Mouse (Mus musculus) cerebellum, adult 11 months (tissue): ENCODE measurements around the gene Stk39.
A peak's percentile ranks its signal among the peaks of the same experiment; 100 is the strongest.

Experiments
- DNase-seq: peaks from one replicate; pipeline ENCODE4 v3.0.0; 2022

Stk39 gene

GRCm38 (mm10) chr2:68419165-68419564, 52.9 kb downstream of the Stk39 start:
- no peak for DNase-seq

DNA sequence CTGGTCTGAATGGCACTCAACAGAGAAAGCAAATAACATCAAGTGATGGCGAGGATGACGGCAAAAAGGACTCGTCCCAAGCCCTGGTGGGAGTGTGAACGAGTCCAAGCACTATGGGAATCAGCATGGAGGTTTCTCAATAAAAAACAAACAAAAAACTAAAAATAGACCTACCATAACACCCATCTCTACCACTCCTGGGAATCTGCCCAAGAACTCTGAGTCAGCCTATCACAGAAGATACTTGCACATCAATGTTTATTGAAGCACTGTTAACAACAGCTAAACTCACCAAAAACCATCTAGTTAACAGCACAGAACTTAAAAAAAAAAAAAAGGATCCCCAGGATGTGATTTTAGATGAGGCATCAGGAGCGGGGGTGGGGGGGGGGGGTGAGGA, 55.0 kb downstream of the Stk39 start:
- DNase-seq: no peak

GRCm38 (mm10) chr2:68415691-68416090, 56.4 kb downstream of the Stk39 start:
- DNase-seq: peak; percentile 35

GRCm38 (mm10) chr2:68412149-68412548, 59.9 kb downstream of the Stk39 start:
- no peak for DNase-seq

- DNase-seq: no peak
Observed at GRCm38 (mm10) chr2:68411201-68411600, 60.9 kb downstream of the Stk39 start.

- no peak for DNase-seq
Observed at GRCm38 (mm10) chr2:68409640-68410215, 62.3 kb downstream of the Stk39 start.

GRCm38 (mm10) chr2:68408271-68408980, 63.6 kb downstream of the Stk39 start:
- DNase-seq: no peak

DNA sequence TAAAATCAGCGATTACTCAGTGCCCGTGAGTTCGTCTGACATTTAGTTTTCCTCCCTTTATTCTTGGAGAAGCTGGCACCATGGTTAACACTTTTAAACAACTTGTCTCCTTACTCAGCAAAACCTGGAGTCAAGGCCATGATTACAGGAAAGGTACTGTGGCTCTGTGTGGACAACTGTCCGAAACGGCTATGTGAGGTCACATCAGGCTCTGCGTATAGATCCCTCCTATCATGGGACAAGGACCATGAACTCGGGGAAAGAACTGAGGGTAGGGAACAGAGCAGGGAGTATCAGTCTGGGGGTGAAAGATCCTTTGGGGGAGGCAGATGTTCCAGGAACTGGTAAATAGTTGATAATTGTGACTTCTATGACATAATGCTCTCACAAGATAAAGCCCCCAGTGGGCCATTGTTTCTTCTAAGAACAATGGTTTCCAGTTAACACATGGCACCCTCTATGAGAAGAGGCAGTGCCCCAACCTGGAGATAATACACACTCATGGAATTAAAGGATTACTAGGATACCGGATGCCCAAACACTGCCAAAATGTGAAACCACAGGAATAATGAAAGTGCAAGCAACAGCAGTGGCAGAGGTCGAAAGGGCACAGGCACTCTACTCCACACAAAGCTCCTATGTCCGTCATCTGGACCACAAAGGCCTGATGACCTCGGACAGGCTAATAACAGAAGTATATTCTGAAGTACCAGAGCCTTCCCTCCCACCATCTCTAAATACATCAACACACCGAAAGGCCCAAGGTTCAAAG, 64.7 kb downstream of the Stk39 start:
- DNase-seq: no peak

GRCm38 (mm10) chr2:68406571-68407074, 65.4 kb downstream of the Stk39 start:
- no peak for DNase-seq

DNA sequence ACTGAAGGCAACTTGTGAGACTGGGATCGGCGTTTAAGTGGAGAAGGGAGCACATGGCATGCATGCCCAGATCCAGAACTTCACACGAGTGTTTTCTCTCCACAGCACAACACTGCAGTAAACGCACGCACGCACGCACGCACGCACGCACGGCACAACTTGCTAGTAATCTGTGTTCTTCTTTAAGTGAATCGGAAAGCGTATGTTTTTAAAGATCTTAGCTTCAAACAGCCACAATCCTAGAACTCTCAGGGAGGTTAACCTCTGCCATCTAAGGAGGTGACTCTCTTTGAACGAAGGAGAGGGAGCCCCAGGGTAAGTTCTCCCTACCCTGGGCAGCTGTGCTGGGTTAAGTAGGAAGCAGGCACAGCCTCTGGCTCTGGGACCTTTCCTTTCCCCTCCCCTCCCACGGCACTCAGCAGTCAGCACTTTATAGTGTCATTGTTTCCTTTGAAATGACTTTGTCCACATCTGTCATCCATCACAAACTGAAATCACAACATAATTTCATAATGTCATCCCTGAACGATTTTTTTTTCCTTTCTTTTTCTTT, 66.8 kb downstream of the Stk39 start:
- DNase-seq: no peak

- no peak for DNase-seq
Observed at GRCm38 (mm10) chr2:68404274-68405162, 67.5 kb downstream of the Stk39 start.

DNA sequence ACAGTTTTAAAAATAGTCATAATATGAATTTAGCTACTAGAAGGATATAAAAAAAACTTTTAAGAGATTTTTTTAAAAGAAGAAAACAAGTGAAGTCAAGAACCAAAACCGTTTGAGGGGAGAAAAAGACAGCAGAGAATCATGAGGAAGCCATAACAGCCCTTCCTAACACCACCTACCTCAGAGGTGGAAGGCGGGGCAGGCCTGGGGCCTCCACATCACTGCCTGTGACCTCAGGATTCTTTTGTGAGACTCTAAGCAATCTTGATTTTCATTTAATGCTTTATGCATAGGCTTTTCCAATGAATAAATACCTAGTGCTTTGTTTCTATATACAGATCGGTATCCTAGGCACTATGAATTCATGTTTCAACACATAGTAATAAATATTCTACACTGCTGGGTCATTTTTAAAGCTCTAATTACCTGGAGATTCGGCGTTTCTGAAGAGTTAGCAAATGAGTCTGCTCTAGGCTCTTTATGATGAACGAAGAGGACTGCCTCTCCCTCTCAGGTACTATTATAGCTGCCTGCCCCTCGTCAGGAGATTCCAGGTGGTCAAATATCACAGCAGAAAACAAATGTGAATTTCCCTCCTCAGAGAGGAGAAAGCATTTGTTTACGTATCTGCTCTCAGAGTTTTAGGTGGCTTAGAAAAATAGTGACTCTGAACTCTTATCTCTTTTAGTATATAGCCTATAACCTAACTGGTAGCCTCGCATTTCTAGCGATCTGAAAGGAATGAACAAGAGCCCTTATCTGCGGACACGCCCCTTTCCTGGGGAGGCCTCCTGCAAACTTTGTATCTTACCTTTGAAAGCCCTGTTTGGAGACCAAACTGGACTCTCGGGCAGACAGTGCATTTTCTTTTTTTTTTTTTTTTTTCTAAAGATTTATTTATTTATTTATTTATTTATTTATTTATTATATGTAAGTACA, 78.2 kb downstream of the Stk39 start:
- DNase-seq: no peak

GRCm38 (mm10) chr2:68387824-68388582, 84.1 kb downstream of the Stk39 start:
- DNase-seq: no peak

GRCm38 (mm10) chr2:68386313-68386863, 85.7 kb downstream of the Stk39 start:
- no peak for DNase-seq

- no peak for DNase-seq
Observed at GRCm38 (mm10) chr2:68385654-68386312, 86.3 kb downstream of the Stk39 start.

- no peak for DNase-seq
Observed at GRCm38 (mm10) chr2:68383964-68384363, 88.1 kb downstream of the Stk39 start.

- no peak for DNase-seq
Observed at GRCm38 (mm10) chr2:68382394-68383059, 89.5 kb downstream of the Stk39 start.

DNA sequence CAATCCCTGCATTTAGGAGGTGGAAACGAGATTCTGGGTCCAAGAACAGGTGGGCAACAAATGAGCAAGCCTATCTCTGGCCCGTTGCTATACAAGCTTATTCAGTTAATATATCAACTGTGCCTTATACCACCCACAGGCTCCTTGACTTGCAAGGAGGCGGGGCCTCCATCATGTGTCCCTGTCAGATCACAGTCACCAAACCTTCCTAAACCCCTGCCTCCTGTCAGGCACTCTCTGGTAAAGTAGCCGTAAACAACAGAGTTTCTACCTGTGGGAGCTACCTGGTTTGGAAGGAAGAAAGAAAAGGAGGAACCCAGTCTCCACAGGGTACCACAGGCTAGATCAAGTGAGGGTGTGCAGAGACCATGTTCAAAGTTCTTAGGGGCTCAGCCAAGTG, 90.2 kb downstream of the Stk39 start:
- DNase-seq: no peak

- no peak for DNase-seq
Observed at GRCm38 (mm10) chr2:68381205-68381604, 90.9 kb downstream of the Stk39 start.
